Mouse (Mus musculus): ENCODE measurements around the gene Tmem167b. TPM values are rescaled to one million over a fixed set of nuclear protein-coding genes. Genes with fewer than 3 reads are reported as not detected.

Gene Tmem167b
- 41.7 to 42.7 TPM (median 42.1 TPM) in 4 replicates for total RNA-seq (2023; ENCODE audit: inconsistent age)

DNA sequence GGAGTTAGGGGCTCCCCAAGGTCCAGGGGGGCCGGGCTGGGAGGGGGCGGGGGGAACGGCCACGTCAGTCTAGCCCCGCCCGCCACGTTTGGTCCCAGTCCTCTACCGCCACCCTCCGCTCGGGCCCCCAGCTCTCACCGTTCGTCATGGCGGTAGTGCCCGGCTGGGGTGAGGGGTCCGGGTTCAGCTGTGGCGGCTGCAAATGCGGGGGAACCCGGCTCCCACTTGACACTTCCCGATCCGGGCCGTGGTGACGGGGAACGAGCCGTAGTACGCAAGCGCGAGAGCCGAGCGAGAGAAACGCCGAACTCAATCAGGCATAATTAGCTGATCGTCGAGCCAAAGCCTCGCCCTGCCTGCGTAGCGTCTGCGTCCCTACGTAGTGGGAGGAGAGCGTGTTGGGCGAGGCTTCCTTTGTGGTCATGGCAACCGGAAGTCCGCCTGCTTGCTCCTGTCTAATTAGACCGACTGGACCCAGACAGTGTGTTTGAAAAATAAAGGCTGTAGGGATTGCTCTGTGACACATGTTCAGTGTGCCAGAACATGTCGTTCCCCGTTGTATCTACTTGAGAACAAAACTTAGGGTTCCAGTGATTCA lies at the start of gene Tmem167b:
Gene Tmem167b (minus strand): TSS at position 334 of the 598 bp plus-strand sequence.

DNA sequence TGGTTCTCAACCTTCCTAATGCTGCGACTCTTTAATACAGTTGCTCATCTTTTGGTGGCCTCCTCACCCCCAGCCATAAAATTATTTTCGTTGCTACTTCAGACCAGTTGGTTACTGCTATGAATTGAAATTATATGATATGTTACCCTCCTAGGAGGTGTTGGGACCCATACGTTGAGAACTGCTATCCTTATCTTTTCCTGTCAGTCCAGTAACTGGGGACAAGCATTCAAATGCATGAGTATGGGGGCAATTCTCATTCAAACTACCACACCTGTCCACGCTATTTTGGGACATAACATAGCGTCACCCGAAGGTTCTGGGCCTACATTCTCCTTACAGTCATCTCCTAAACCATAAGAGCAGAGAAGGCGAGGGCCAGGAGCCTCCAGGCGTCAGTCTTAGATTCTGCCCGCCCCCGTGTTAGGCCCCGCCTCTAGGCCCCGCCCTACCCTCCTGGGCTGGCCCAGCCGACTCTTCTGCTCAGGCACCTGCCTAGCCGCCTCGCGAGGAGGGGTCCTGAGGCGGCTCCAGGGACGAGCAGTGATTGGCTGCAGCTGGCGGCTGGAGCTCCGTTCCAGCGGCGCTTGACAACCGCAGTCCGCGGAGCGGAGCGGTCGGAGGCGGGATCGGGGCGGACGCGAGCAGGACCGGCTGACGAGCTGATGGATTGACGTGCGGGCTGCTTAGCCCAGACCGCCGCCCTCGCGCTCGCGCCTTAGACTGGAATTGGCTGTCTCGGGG lies 28.7 kb upstream of the Tmem167b start, which contains the start of gene Wdr47:
Gene Wdr47 (plus strand): TSS at position 494 of the 744 bp plus-strand sequence.

DNA sequence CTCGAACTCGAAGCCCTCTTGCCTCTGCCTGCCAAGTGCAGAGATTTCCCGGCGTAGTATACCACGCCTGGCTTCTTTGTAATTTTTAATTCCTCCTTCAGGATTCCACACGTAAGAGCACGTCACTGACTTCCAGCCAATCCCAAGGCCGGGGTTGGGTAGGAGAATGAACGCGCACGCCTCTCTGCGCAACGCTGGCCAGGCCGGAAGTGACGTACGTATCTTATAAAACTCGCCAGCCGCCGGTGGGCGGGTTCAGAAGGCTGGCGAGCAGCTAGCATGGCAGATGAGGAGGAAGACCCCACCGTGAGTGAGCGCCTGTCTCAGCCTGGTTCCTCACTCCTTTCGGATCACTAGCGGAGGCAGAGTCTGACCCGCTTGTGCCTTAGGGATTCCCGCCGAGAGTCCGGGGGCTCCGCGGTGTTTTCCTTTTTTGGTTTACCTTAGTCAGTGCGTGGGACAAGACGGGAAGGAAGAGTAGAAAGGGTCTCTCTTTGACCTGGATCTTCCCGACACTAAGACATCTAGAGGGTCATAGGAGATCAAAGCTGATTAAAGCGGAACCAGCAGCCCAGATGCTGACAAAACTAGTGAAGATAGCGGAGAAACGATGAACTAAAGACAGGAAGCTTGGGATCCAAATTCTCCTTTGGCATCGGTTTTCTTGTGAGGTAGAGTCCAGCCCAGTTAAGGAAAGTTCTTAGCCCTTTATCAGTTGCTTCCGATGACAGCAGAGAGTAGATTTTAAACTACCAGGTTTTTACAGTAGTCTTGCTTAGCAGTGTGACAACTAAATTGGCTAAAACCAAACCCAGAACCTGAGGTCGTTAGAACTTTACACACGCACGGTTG lies 9.4 kb upstream of the Tmem167b start, which contains the start of gene Taf13:
Gene Taf13 (plus strand): TSS at position 256 of the 852 bp plus-strand sequence.

DNA sequence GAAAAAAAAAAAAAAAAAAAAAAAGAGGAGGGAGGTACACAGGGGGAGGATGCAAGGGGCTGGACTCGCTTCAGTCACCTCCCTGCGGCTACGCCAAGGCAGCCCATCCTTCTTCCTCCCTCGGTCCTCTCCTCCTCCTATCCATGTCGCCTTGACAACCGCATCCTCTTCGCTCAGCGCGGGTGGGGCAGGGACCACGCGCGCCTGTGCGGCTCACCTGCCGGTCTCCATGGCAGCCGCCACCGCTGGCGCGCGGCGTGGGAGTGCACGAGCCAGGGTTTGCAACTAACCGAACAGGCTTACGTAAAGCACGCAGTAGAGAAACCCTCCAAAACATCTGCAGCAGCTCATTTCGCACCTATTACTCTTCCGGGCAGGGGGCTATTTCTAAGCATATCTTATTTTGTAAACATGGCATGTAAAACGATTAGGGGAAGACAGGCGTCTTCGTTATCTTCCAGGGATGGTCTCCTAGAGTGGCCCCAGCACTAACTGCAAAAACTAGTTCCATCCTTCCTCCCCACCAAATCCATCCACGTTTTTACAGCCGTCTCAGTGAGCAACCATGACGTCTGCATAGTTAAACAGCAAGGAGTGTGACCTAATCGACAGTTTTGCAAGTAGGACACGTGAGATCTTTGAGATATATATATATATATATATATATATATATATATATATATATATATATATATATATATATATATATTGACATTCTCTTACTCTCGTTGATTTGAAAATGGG lies 25.6 kb downstream of the Tmem167b start, which contains the start of gene 5330417C22Rik:
Gene 5330417C22Rik (minus strand): TSS at position 20 of the 744 bp plus-strand sequence.

DNA sequence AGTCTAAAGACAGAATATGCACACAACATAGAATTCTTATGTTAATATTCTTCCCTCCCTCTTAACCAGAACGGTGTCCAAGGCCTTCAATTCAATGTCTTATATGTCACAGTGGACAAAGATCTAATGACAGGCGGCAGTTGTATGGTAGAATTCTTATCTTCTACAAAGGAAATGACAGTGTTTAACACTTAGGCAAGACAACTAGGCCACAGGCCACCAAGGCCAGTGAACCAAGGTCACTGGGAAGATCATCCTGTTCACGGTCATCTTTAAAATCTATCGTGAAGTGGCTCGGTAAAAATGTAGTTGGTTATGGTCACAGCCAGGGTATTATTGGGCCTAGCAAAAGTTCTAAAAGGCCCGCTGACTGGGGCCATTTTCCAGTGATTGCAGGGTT lies 28.3 kb downstream of the Tmem167b start, which contains the start of gene 1700013F07Rik:
Gene 1700013F07Rik (plus strand): TSS at position 200 of the 400 bp plus-strand sequence.

Other genes with a start within 250 kb of the Tmem167b start
- gene Mybphl, start 197.6 kb downstream of the Tmem167b start, total RNA-seq (2023; ENCODE audit: inconsistent age) = not detected in 4 replicates
- 0.74 to 1.4 TPM (median 1.0 TPM) in 4 replicates for gene Psrc1, start 178.6 kb downstream of the Tmem167b start, total RNA-seq (2023; ENCODE audit: inconsistent age)
- 3.3 to 6.2 TPM (median 4.9 TPM) in 4 replicates for gene Celsr2, start 146.9 kb downstream of the Tmem167b start, total RNA-seq (2023; ENCODE audit: inconsistent age)
- 118 to 128 TPM (median 127 TPM) in 4 replicates for gene Sars, start 117.3 kb downstream of the Tmem167b start, total RNA-seq (2023; ENCODE audit: inconsistent age)
- not detected in 4 replicates for gene 1700013F07Rik, start 28.3 kb downstream of the Tmem167b start, total RNA-seq (2023; ENCODE audit: inconsistent age)
- 0.16 TPM in 1 of 4 replicates, not detected in the others for gene 5330417C22Rik, start 25.9 kb downstream of the Tmem167b start, total RNA-seq (2023; ENCODE audit: inconsistent age)
- 30.3 to 40.4 TPM (median 31.9 TPM) in 4 replicates for gene Taf13, start 9.2 kb upstream of the Tmem167b start, total RNA-seq (2023; ENCODE audit: inconsistent age)
- 16.9 to 29.3 TPM (median 24.5 TPM) in 4 replicates for gene Wdr47, start 28.8 kb upstream of the Tmem167b start, total RNA-seq (2023; ENCODE audit: inconsistent age)
- gene Clcc1, start 91.4 kb upstream of the Tmem167b start, total RNA-seq (2023; ENCODE audit: inconsistent age) = 31.9 to 37.1 TPM (median 34.7 TPM) in 4 replicates
- 0.27 to 2.0 TPM in 2 of 4 replicates, not detected in the others for gene Gpsm2, start 159.8 kb upstream of the Tmem167b start, total RNA-seq (2023; ENCODE audit: inconsistent age)
- not detected in 4 replicates for gene Aknad1, start 177.2 kb upstream of the Tmem167b start, total RNA-seq (2023; ENCODE audit: inconsistent age)